Mouse (Mus musculus): ENCODE results near the gene Cdca4. TPM values are rescaled to one million over a fixed set of nuclear protein-coding genes. Genes with fewer than 3 reads are reported as not detected.

The Cdca4 gene
- polyA plus RNA-seq, 1 experiment = 21.5 TPM

GRCm38 (mm10) chr12:112875225-112876013, 46.2 kb upstream of the Cdca4 start:
- Histone ChIP-seq H3K79me2 (ENCODE audit: control insufficient read depth, insufficient read depth) (no peaks in the 10 kb centered on the region), H3K4me3 (no peak overlapping the region), H3K27me3 (ENCODE audit: control insufficient read depth, insufficient read depth, insufficient read length) (no peaks in the 10 kb centered on the region), H3K4me2 (ENCODE audit: low read depth) (peak overlapping the region; percentile 85), H3ac (ENCODE audit: control insufficient read depth, insufficient read length) (no peak overlapping the region), H3K36me3 (ENCODE audit: control insufficient read depth, insufficient read depth) (no peaks in the 10 kb centered on the region)
- TF ChIP-seq TCF12 (IDR thresholded peaks at IDR 0.05; ENCODE audit: insufficient read depth, poor library complexity, severe bottlenecking) (peak; percentile 64), TCF3 (IDR thresholded peaks at IDR 0.05; ENCODE audit: insufficient read length, low read depth) (peak; percentile 39), MYOD1 (IDR thresholded peaks at IDR 0.05; ENCODE audit: control insufficient read depth in 1 of 3, insufficient read length in 2 of 3, low read depth in 2 of 3) (peak; percentile 64 to 95 (median 91)), MYOG (IDR thresholded peaks at IDR 0.05; ENCODE audit: control insufficient read depth in 1 of 3, insufficient read depth in 1 of 3, insufficient read length in 2 of 3, low read depth in 2 of 3) (peak in 1 of 3 experiments; percentile 45), USF1 (IDR thresholded peaks at IDR 0.05; ENCODE audit: low read depth) (no peak), SRF (IDR thresholded peaks at IDR 0.05; ENCODE audit: control insufficient read depth, insufficient read length, low read depth) (no peak)

GRCm38 (mm10) chr12:112874199-112874598, 45.0 kb upstream of the Cdca4 start:
- Histone ChIP-seq H3K4me2 (ENCODE audit: low read depth) (no peak overlapping the region), H3K27me3 (ENCODE audit: control insufficient read depth, insufficient read depth, insufficient read length) (no peaks in the 10 kb centered on the region), H3ac (ENCODE audit: control insufficient read depth, insufficient read length) (no peak overlapping the region), H3K36me3 (ENCODE audit: control insufficient read depth, insufficient read depth) (no peaks in the 10 kb centered on the region), H3K79me2 (ENCODE audit: control insufficient read depth, insufficient read depth) (no peaks in the 10 kb centered on the region), H3K4me3 (no peak overlapping the region)
- TF ChIP-seq E2F4 (IDR thresholded peaks at IDR 0.05; ENCODE audit: insufficient read depth) (no peak), POLR2AphosphoS2 (IDR thresholded peaks at IDR 0.05; ENCODE audit: insufficient read length, low read depth) (no peak), CEBPB (IDR thresholded peaks at IDR 0.05; ENCODE audit: insufficient read depth, poor library complexity, severe bottlenecking) (no peak), USF1 (IDR thresholded peaks at IDR 0.05; ENCODE audit: low read depth) (no peak)

- no peak overlapping the region for H3ac ChIP-seq (ENCODE audit: control insufficient read depth, insufficient read length)
- H3K79me2 ChIP-seq (ENCODE audit: control insufficient read depth, insufficient read depth) = no peaks in the 10 kb centered on the region
- H3K4me3 ChIP-seq = no peak overlapping the region
- TF ChIP-seq CEBPB (IDR thresholded peaks at IDR 0.05; ENCODE audit: insufficient read depth, poor library complexity, severe bottlenecking) = no peak
- no peak for TF ChIP-seq E2F4 (IDR thresholded peaks at IDR 0.05; ENCODE audit: insufficient read depth)
- no peak for TF ChIP-seq POLR2A (IDR thresholded peaks at IDR 0.05; ENCODE audit: insufficient read length, low read depth)
- no peak for TF ChIP-seq SRF (IDR thresholded peaks at IDR 0.05; ENCODE audit: control insufficient read depth, insufficient read length, low read depth)
- TF ChIP-seq MYOD1 (IDR thresholded peaks at IDR 0.05; ENCODE audit: control insufficient read depth in 1 of 3, insufficient read length in 2 of 3, low read depth in 2 of 3) = no peak
- no peak for TF ChIP-seq USF1 (IDR thresholded peaks at IDR 0.05; ENCODE audit: low read depth)
- TF ChIP-seq POLR2AphosphoS2 (IDR thresholded peaks at IDR 0.05; ENCODE audit: insufficient read length, low read depth) = no peak
- no peak for TF ChIP-seq MYOG (IDR thresholded peaks at IDR 0.05; ENCODE audit: control insufficient read depth in 1 of 3, insufficient read depth in 1 of 3, insufficient read length in 2 of 3, low read depth in 2 of 3)
- no peak for TF ChIP-seq MAX (IDR thresholded peaks at IDR 0.05; ENCODE audit: low read depth)
- TF ChIP-seq TCF12 (IDR thresholded peaks at IDR 0.05; ENCODE audit: insufficient read depth, poor library complexity, severe bottlenecking) = no peak
- H3K36me3 ChIP-seq (ENCODE audit: control insufficient read depth, insufficient read depth) = no peaks in the 10 kb centered on the region
- no peaks in the 10 kb centered on the region for H3K27me3 ChIP-seq (ENCODE audit: control insufficient read depth, insufficient read depth, insufficient read length)
- no peak overlapping the region for H3K4me2 ChIP-seq (ENCODE audit: low read depth)
Observed at GRCm38 (mm10) chr12:112873452-112874190, 44.4 kb upstream of the Cdca4 start.

- Histone ChIP-seq H3K36me3 (ENCODE audit: control insufficient read depth, insufficient read depth) (no peaks in the 10 kb centered on the region), H3K27me3 (ENCODE audit: control insufficient read depth, insufficient read depth, insufficient read length) (no peaks in the 10 kb centered on the region), H3K4me2 (ENCODE audit: low read depth) (no peak overlapping the region), H3K79me2 (ENCODE audit: control insufficient read depth, insufficient read depth) (no peaks in the 10 kb centered on the region), H3K4me3 (no peak overlapping the region), H3ac (ENCODE audit: control insufficient read depth, insufficient read length) (no peak overlapping the region)
- no peak for TF ChIP-seq POLR2AphosphoS2 (IDR thresholded peaks at IDR 0.05; ENCODE audit: insufficient read length, low read depth)
Observed at GRCm38 (mm10) chr12:112872991-112873390, 43.8 kb upstream of the Cdca4 start.

GRCm38 (mm10) chr12:112871272-112871671, 42.0 kb upstream of the Cdca4 start:
- H3ac ChIP-seq (ENCODE audit: control insufficient read depth, insufficient read length) = no peak overlapping the region
- TF ChIP-seq MYOG (IDR thresholded peaks at IDR 0.05; ENCODE audit: control insufficient read depth in 1 of 3, insufficient read depth in 1 of 3, insufficient read length in 2 of 3, low read depth in 2 of 3) (no peak), USF1 (IDR thresholded peaks at IDR 0.05; ENCODE audit: low read depth) (no peak), REST (IDR thresholded peaks at IDR 0.05; ENCODE audit: insufficient read depth, insufficient read length) (no peak), E2F4 (IDR thresholded peaks at IDR 0.05; ENCODE audit: insufficient read depth) (no peak), MAX (IDR thresholded peaks at IDR 0.05; ENCODE audit: low read depth) (no peak), POLR2A (IDR thresholded peaks at IDR 0.05; ENCODE audit: insufficient read length, low read depth) (no peak), TCF3 (IDR thresholded peaks at IDR 0.05; ENCODE audit: insufficient read length, low read depth) (no peak), MYOD1 (IDR thresholded peaks at IDR 0.05; ENCODE audit: control insufficient read depth in 1 of 3, insufficient read length in 2 of 3, low read depth in 2 of 3) (no peak), TCF12 (IDR thresholded peaks at IDR 0.05; ENCODE audit: insufficient read depth, poor library complexity, severe bottlenecking) (no peak), POLR2AphosphoS2 (IDR thresholded peaks at IDR 0.05; ENCODE audit: insufficient read length, low read depth) (no peak), SRF (IDR thresholded peaks at IDR 0.05; ENCODE audit: control insufficient read depth, insufficient read length, low read depth) (no peak), CEBPB (IDR thresholded peaks at IDR 0.05; ENCODE audit: insufficient read depth, poor library complexity, severe bottlenecking) (no peak)
- no peaks in the 10 kb centered on the region for H3K27me3 ChIP-seq (ENCODE audit: control insufficient read depth, insufficient read depth, insufficient read length)
- H3K79me2 ChIP-seq (ENCODE audit: control insufficient read depth, insufficient read depth) = no peaks in the 10 kb centered on the region
- no peak overlapping the region for H3K4me3 ChIP-seq
- no peaks in the 10 kb centered on the region for H3K36me3 ChIP-seq (ENCODE audit: control insufficient read depth, insufficient read depth)
- no peak overlapping the region for H3K4me2 ChIP-seq (ENCODE audit: low read depth)

All from myocyte (in vitro differentiated cells).